Mouse (Mus musculus) neural tube, embryonic 13.5 days (tissue): Measurements from ENCODE around the gene Cpsf4. TPM values are rescaled to one million over a fixed set of nuclear protein-coding genes. Genes with fewer than 3 reads are reported as not detected.
A peak's percentile ranks its signal among the peaks of the same experiment; 100 is the strongest.
"Not testable (repeated sequence)": the region's sequence is repeated elsewhere in the genome, so short reads cannot be mapped to it uniquely, and the experiment has no call there.

ENCODE experiments used
- ATAC-seq: fragments of 200-750 bp; cut with Nextera tagmentation; 2 replicates; pipeline ENCODE4 v1.8.0; 2017; ENCODE audit warnings: low read depth, mild to moderate bottlenecking, moderate TSS enrichment, moderate library complexity
- H3K27ac ChIP-seq: fragments of 300-500 bp; sonication (generic); replicated peaks from 2 replicates; pipeline ENCODE4 v1.5.1; 2015; ENCODE audit warnings: moderate library complexity, mild to moderate bottlenecking, inconsistent platforms
- H3K27me3 ChIP-seq: fragments of 300-500 bp; sonication (generic); 2 replicates; pipeline ENCODE4 v1.6.1; 2015; ENCODE audit warnings: mild to moderate bottlenecking, inconsistent platforms
- H3K36me3 ChIP-seq: fragments of 300-500 bp; sonication (generic); 2 replicates; pipeline ENCODE4 v1.6.1; 2015; ENCODE audit warnings: mild to moderate bottlenecking, inconsistent platforms
- H3K4me1 ChIP-seq: fragments of 300-500 bp; sonication (generic); replicated peaks from 2 replicates; pipeline ENCODE4 v1.6.1; 2015; ENCODE audit warnings: inconsistent platforms
- H3K4me2 ChIP-seq: fragments of 300-500 bp; sonication (generic); 2 replicates; pipeline ENCODE4 v1.6.1; 2015; ENCODE audit warnings: inconsistent platforms, mild to moderate bottlenecking, moderate library complexity
- H3K4me3 ChIP-seq: fragments of 300-500 bp; sonication (generic); 2 replicates; pipeline ENCODE4 v1.5.1; 2015; ENCODE audit warnings: mild to moderate bottlenecking, inconsistent platforms
- H3K9ac ChIP-seq: fragments of 300-500 bp; sonication (generic); 2 replicates; pipeline ENCODE4 v1.6.1; 2015; ENCODE audit warnings: moderate library complexity, mild to moderate bottlenecking, inconsistent platforms
- H3K9me3 ChIP-seq: fragments of 300-500 bp; sonication (generic); 2 replicates; pipeline ENCODE4 v1.6.1; 2016; ENCODE audit warnings: inconsistent platforms
- WGBS: fragments of 180-500 bp; shearing (Covaris S2); methylation state at CpG from one replicate; pipeline ENCODE4 v1.1.7; 2015; 5-methylcytosine and 5-hydroxymethylcytosine counted together
- polyA plus RNA-seq: library from polyadenylated mRNA; unstranded; fragments of >200 nt; fragmentation: Nextera tagmentation; extraction: Ambion mirVana; gene quantifications from 2 replicates; pipeline ENCODE4 v1.2.1, GENCODE M21; 2015

The Cpsf4 gene
- polyA plus RNA-seq, result 47.7 and 48.9 TPM in 2 replicates

DNA sequence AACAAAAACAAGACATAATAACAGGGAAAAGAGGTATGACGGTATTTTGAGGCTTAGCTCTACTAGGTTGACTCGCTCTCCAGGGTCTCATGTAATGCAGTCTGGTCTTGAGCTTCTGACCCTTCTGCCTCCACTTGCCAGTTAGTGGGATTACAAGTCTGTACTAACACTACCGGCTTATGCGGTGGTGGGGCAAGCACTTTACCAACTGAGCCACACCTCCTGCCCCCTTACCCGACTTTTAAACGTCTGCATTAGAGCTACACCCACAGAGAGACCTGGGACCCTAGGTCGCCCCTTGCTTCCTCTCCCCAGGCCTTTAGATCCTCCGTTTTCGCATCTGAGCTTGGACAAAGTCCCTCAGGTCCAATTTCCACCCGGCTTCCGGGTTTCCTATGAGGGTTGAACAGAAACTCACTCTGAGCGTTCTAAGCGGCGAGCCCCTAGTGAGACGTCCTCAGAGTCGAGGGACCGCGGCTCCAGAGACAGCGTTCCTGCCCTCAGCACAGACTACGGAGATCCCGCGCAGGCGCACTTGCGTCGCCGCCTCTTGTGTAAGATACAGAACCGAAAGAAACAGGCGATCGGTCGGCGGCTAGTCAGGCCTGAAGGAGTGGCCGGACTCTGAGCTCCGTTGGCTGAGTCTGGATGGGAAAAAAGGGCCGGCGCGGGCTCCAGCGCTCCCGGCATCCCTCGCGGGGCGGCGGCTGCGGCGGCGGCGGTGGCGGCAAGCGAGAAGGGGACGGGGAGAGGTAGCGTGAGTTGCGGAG, at the start of gene Cpsf4, which contains the start of gene Ptcd1:
TSS of gene Cpsf4 (plus strand) at position 678 of the 770 bp plus-strand sequence.
TSS of gene Ptcd1 (minus strand) at position 573 of the 770 bp plus-strand sequence.
- H3K27ac ChIP-seq, result peak within 1 kb of the TSS; percentile 83
- H3K36me3 ChIP-seq, result peaks cover 50% of the 10 kb centered on the region
- peak; percentile 95 for ATAC-seq
- peak within 1 kb of the TSS; percentile 92 for H3K9ac ChIP-seq
- peak within 1 kb of the TSS; percentile 95 for H3K4me3 ChIP-seq
- no peaks in the 10 kb centered on the region for H3K9me3 ChIP-seq
- WGBS, result under 1% methylated on average over 51 of the region's 51 CpGs
- no peaks in the 10 kb centered on the region for H3K27me3 ChIP-seq
- peak within 1 kb of the TSS; percentile 96 for H3K4me2 ChIP-seq
- peaks cover 39% of the 10 kb centered on the region for H3K4me1 ChIP-seq

DNA sequence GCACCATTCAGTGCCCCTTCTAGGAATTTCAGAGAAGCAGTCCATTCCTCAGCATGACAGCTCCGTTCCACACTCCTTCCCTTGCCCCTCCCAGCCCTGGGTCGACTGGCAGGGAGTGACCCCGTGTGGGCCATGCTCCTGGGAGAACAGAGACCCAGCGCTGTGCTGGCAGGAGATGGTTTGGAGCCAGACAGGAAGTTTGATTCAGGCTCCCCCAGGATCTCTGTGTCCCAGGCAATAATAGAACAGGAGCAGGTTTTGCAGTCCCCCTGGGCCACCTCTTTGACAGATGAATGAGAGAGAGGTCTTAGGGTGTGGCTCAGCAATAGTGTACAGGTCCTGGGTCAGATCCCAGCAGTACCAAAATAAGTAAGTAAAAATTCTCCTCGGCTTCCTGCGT, 49.0 kb upstream of the Cpsf4 start:
- no peaks in the 10 kb centered on the region for H3K9me3 ChIP-seq
- peaks cover 15% of the 10 kb centered on the region for H3K4me1 ChIP-seq
- H3K4me3 ChIP-seq, result no peak overlapping the region
- 69% methylated on average over 6 of the region's 6 CpGs for WGBS
- H3K9ac ChIP-seq, result no peak overlapping the region
- no peak for ATAC-seq
- H3K36me3 ChIP-seq, result peaks cover 1% of the 10 kb centered on the region; the same call in 1 of the 2 replicates
- H3K4me2 ChIP-seq, result no peak overlapping the region
- H3K27ac ChIP-seq, result no peak overlapping the region
- H3K27me3 ChIP-seq, result peaks cover 18% of the 10 kb centered on the region

DNA sequence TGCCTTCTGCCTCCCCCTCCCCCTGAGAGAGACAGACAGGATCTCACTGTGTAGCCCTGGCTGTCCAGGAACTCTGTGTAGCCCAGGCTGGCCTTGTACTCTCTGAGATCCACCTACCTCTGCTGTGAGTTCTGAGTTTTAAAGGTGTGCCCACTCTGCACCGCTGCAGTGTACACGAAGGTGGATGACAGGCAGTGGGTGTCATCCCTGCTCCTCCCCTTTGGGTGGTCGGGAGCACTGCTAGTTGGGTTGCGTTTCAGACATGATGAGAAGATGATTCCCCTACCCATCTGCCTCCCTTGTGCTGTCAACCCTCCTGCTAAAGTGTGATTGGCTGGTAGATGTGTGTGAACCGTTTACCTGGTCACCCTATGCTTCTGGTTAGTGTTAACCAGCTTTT, 48.6 kb upstream of the Cpsf4 start:
- WGBS, result 83% methylated on average over 5 of the region's 5 CpGs
- ATAC-seq, result no peak
- H3K9me3 ChIP-seq, result no peaks in the 10 kb centered on the region
- peaks cover 6% of the 10 kb centered on the region; the same call in 1 of the 2 replicates for H3K36me3 ChIP-seq
- H3K4me2 ChIP-seq, result no peak overlapping the region
- no peak overlapping the region for H3K27ac ChIP-seq
- no peak overlapping the region for H3K4me3 ChIP-seq
- peaks cover 15% of the 10 kb centered on the region for H3K4me1 ChIP-seq
- peaks cover 15% of the 10 kb centered on the region for H3K27me3 ChIP-seq
- no peak overlapping the region for H3K9ac ChIP-seq

DNA sequence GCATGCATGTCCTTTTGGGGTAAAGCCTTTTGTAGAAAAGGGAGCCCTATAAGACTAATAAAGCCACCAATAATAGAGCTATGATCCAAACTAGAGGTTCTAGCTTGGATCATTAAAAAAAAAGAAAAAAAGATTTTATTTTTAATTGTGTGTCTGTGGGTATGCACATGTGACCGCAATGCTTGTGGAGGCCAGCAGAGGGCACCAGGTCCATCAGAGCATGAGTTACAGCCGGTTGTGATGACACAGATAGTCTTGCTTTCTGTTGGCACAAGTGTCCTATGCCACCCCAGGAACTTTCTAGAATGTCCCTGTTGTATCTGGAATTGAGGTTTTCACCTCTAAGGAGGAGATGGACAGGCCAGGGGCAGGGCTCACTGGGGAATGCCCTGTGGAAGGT, 47.6 kb upstream of the Cpsf4 start:
- no peak overlapping the region for H3K4me3 ChIP-seq
- H3K27me3 ChIP-seq, result peaks cover 8% of the 10 kb centered on the region
- H3K9ac ChIP-seq, result no peak overlapping the region
- H3K4me2 ChIP-seq, result no peak overlapping the region
- no peak for ATAC-seq
- 97% methylated on average over 2 of the region's 2 CpGs for WGBS
- peaks cover 15% of the 10 kb centered on the region for H3K36me3 ChIP-seq
- H3K27ac ChIP-seq, result no peak overlapping the region
- H3K9me3 ChIP-seq, result no peaks in the 10 kb centered on the region
- peaks cover 8% of the 10 kb centered on the region for H3K4me1 ChIP-seq

DNA sequence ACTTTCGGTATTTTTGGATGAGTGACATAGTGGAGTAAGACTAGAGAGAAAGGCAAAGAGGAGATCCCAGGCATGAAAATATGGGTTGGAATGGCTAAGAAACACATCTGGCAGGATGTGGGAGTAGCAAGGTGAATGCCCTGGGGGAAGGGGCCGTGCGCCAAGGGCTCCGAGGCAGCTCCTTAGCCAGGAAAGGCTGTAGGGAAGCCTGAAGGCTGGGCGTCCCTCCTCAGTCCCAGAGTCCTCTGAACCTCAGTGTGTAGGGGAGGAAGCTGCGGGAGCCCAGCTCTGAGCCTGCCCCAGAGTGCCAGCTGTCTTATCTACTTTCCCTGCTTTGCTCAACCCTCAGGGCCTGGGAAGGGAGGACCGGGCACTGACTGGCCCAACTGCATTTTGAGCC, 46.1 kb upstream of the Cpsf4 start:
- 81% methylated on average over 7 of the region's 7 CpGs for WGBS
- Histone ChIP-seq H3K9ac (no peak overlapping the region), H3K36me3 (peaks cover 31% of the 10 kb centered on the region), H3K9me3 (no peaks in the 10 kb centered on the region), H3K4me1 (no peaks in the 10 kb centered on the region), H3K27ac (no peak overlapping the region), H3K4me3 (no peak overlapping the region), H3K27me3 (no peaks in the 10 kb centered on the region), H3K4me2 (no peak overlapping the region)
- no peak for ATAC-seq

DNA sequence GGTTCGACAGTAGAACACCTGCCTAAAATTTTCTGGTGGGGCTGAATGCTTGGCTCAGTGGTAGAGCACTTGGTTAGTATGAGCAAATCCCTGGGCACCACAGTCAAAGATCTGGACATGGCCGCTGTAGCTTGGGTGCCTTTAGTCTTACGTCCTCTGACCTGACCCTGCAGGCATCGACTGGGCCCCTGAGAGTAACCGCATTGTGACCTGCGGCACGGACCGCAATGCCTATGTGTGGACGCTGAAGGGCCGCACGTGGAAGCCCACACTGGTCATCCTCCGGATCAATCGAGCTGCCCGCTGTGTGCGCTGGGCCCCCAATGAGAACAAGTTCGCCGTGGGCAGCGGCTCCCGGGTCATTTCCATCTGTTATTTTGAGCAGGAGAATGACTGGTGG, 43.6 kb upstream of the Cpsf4 start:
- Histone ChIP-seq H3K27ac (no peak overlapping the region), H3K4me1 (no peaks in the 10 kb centered on the region), H3K9me3 (no peaks in the 10 kb centered on the region), H3K9ac (no peak overlapping the region), H3K36me3 (peaks cover 55% of the 10 kb centered on the region), H3K4me2 (no peak overlapping the region), H3K4me3 (no peak overlapping the region), H3K27me3 (no peaks in the 10 kb centered on the region)
- no peak for ATAC-seq
- 94% methylated on average over 19 of the region's 19 CpGs for WGBS

DNA sequence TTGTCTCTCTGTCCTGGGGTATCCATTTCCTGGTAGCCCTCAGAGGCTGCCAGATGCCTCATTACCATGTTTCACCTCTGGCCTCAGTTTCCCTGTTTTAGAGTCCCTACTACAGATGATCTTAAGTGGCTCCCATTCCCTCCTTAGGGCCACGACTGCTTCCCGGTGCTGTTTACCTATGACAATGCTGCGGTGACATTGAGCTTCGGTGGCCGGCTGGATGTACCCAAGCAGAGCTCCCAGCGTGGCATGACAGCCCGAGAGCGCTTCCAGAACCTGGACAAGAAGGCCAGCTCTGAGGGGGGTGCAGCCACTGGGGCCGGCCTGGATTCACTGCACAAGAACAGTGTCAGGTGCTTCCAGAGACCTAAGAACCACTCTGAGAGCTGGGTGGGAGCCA, 40.4 kb upstream of the Cpsf4 start:
- Histone ChIP-seq H3K4me3 (no peak overlapping the region), H3K9ac (no peak overlapping the region), H3K4me2 (no peak overlapping the region), H3K27me3 (no peaks in the 10 kb centered on the region), H3K36me3 (peaks cover 84% of the 10 kb centered on the region), H3K9me3 (no peaks in the 10 kb centered on the region), H3K27ac (no peak overlapping the region), H3K4me1 (no peaks in the 10 kb centered on the region)
- no peak for ATAC-seq
- WGBS, result 96% methylated on average over 9 of the region's 9 CpGs

DNA sequence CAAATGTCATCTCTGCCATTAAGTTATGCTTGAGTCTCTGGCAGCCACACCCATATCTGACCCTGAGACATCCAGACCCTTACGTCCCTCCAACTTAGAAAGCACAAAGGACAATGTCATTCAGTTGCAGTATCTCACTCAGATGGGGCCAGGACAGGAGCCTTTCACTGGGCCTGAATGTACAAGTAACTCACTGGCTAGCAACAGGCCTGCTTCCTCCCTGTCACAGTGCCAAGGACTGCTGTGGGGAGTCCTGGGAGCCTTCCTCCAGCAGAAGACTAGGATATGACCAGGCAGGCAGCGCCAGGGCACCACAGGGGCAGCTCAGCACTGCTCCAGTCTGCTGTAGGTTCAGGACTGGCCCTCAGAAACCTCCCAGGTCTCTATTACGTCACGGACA, 37.9 kb upstream of the Cpsf4 start:
- H3K4me2 ChIP-seq, result no peak overlapping the region
- no peak overlapping the region for H3K9ac ChIP-seq
- no peak for ATAC-seq
- H3K4me1 ChIP-seq, result no peaks in the 10 kb centered on the region
- WGBS, result 94% methylated on average over 4 of the region's 4 CpGs
- H3K4me3 ChIP-seq, result no peak overlapping the region
- H3K9me3 ChIP-seq, result no peaks in the 10 kb centered on the region
- no peak overlapping the region for H3K27ac ChIP-seq
- no peaks in the 10 kb centered on the region for H3K27me3 ChIP-seq
- peaks cover 97% of the 10 kb centered on the region for H3K36me3 ChIP-seq

DNA sequence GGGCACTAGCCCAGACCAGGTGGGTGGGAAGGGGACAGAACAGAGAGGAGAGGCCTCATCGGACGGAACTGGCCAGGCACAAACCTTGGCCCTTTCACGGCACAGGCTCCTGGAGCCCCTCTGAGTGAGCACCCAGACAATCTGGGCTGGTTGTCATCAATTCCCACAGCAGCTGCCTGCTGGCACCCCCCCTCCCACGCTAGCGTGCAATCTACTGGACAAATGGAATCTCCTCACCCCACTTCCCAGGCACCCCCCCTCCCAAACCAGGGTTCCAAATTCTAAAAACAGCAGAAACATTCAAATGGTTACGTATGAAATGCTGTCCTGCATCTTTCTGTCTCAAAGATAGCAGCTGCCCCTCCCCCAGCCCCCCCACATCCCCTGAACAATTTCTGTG, 37.2 kb upstream of the Cpsf4 start:
- H3K9ac ChIP-seq, H3K27ac ChIP-seq, H3K27me3 ChIP-seq, H3K4me3 ChIP-seq, H3K4me2 ChIP-seq, ATAC-seq, H3K9me3 ChIP-seq, H3K4me1 ChIP-seq: not testable (repeated sequence)
- H3K36me3 ChIP-seq, result peaks cover 97% of the 10 kb centered on the region
- WGBS, result 100% methylated on average over 5 of the region's 6 CpGs

DNA sequence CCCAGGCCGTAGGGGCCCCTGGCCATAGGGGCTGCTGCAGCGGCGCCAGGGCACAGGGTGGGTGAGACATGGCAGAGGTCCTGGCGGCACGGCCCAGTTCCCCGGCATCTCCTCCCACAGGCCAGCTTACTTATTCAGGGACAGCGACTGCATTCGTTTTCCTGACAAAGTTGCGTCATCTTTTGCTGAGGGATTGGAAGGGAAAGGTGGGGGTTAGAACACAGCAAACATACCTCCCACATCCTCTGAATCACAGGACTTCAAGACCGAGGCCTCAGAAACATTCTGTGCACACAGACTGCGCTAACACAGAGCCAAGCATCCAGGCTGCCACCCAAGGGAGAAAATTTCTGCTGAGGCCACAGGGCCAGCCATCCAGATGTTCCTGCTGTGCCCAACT, 36.8 kb upstream of the Cpsf4 start:
- no peak for ATAC-seq
- no peak overlapping the region for H3K27ac ChIP-seq
- peaks cover 97% of the 10 kb centered on the region for H3K36me3 ChIP-seq
- H3K4me3 ChIP-seq, result no peak overlapping the region
- no peak overlapping the region for H3K9ac ChIP-seq
- H3K4me2 ChIP-seq, result no peak overlapping the region
- H3K4me1 ChIP-seq, result no peaks in the 10 kb centered on the region
- H3K27me3 ChIP-seq, result no peaks in the 10 kb centered on the region
- 95% methylated on average over 11 of the region's 11 CpGs for WGBS
- H3K9me3 ChIP-seq, result no peaks in the 10 kb centered on the region

DNA sequence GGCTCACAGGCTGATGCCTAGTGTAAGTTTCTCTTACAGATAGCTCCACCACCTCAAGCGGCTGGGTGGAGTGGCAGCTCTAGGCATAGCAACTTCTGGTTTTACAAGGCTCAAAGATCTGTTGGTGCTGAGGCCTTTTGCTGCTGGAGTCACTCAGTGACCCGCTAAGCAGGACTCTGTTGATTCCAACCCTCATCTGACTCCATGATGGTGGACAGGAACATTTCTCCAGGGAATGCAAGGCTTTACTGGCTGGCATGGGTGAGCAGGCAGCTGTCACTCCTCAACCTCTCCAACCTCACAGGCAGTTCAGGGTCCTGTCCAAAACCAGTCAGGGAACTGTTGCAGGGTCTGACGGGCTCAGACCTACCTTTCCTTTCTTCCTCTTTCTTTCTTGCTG, 36.0 kb upstream of the Cpsf4 start:
- Histone ChIP-seq H3K4me3 (no peak overlapping the region), H3K27me3 (no peaks in the 10 kb centered on the region), H3K4me2 (no peak overlapping the region), H3K9me3 (no peaks in the 10 kb centered on the region), H3K36me3 (peaks cover 97% of the 10 kb centered on the region), H3K4me1 (no peaks in the 10 kb centered on the region), H3K9ac (no peak overlapping the region), H3K27ac (no peak overlapping the region)
- 94% methylated on average over 3 of the region's 3 CpGs for WGBS
- no peak for ATAC-seq

DNA sequence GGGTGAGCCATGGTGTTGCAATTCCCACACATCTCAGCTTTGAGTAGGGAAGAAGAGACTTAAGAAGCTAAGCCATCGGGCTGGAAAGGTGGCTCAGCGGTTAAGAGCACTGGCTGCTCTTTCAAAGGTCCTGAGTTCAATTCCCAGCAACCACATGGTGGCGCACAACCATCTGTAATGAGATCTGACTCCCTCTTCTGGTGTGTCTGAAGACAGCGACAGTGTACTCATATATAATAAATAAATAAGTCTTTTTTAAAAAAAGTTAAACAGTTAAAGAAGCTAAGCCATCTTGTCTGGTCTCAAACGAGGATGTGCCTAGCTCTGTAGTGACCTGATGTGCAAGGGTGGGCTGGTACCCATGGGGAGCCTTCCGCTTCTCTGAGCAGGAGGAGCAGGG, 33.7 kb upstream of the Cpsf4 start:
- peaks cover 14% of the 10 kb centered on the region for H3K4me1 ChIP-seq
- H3K9ac ChIP-seq, ATAC-seq, H3K4me2 ChIP-seq, H3K4me3 ChIP-seq, H3K27ac ChIP-seq, H3K9me3 ChIP-seq, H3K27me3 ChIP-seq: not testable (repeated sequence)
- 89% methylated on average over 6 of the region's 6 CpGs for WGBS
- H3K36me3 ChIP-seq, result peaks cover 88% of the 10 kb centered on the region

DNA sequence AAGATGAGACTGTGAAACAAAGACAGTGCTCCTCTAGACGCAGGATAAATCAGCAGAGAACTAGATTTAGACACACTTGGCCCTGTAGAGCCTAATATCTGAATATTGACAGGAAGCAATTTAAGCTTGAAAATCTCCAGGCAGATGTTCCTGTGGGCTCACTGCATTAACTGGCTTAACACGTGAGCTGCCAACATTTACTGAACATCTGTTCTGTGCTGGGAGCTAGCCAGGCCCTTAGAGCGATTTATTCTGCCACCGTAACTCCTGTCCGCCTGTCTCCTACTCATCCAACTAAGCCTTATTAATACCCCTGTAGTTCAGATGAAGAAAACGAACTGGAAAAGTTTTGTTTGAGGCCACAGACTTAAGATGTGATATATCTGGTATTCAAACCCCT, 28.2 kb upstream of the Cpsf4 start:
- peak overlapping the region; percentile 97 for H3K4me2 ChIP-seq
- peaks cover 61% of the 10 kb centered on the region for H3K36me3 ChIP-seq
- no peaks in the 10 kb centered on the region for H3K27me3 ChIP-seq
- H3K9me3 ChIP-seq, result no peaks in the 10 kb centered on the region
- ATAC-seq, result no peak
- WGBS, result 16% methylated on average over 6 of the region's 6 CpGs
- H3K4me3 ChIP-seq, result peak overlapping the region; percentile 98
- H3K9ac ChIP-seq, result peak overlapping the region; percentile 94
- peaks cover 35% of the 10 kb centered on the region for H3K4me1 ChIP-seq
- no peak overlapping the region for H3K27ac ChIP-seq
